Mouse (Mus musculus): ENCODE results near the gene Spsb1. TPM values are rescaled to one million over a fixed set of nuclear protein-coding genes. Genes with fewer than 3 reads are reported as not detected.

The Spsb1 gene
- polyA plus RNA-seq, 1 experiment = not detected

- WGBS = 83% methylated on average over 5 of the region's 5 CpGs
- no peak overlapping the region for H3K27ac ChIP-seq (ENCODE audit: insufficient read depth, low read depth, low read length)
- no peak overlapping the region for H3K4me3 ChIP-seq (ENCODE audit: insufficient read depth, low read depth, low read length)
- TF ChIP-seq POLR2A (IDR thresholded peaks at IDR 0.05; ENCODE audit: insufficient read depth, low read depth, low read length) (no peak), CTCF (IDR thresholded peaks at IDR 0.05; ENCODE audit: insufficient read depth, low read depth, low read length) (no peak)
- H3K4me1 ChIP-seq (ENCODE audit: control insufficient read depth, insufficient read depth, low read length) = peaks cover 28% of the 10 kb centered on the region
These were observed 73.9 kb downstream of the Spsb1 start for GRCm38 (mm10) chr4:149880908-149881307.

DNA sequence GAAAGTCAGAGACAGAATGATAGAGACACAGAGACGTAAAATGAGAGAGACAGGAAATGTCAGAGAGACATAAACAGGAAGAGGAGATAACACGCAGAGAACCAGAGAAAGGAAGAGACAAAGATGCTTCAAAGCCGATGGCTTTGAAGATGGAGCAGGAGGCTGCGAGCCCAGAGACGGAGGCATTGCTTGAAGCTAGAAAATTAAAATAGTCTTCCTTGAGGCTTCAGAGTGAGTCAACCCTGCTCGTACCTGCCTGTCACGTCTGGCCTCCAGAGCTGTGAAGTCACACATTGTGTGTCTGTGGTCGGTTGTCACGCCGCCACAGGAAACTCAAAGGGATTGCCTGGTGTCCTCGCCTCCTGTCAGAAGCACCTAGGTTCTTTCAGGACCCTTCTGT is 74.9 kb downstream of the Spsb1 start:
- WGBS = 90% methylated on average over 11 of the region's 11 CpGs
- Histone ChIP-seq H3K27ac (ENCODE audit: insufficient read depth, low read depth, low read length) (no peak overlapping the region), H3K4me1 (ENCODE audit: control insufficient read depth, insufficient read depth, low read length) (peaks cover 33% of the 10 kb centered on the region), H3K4me3 (ENCODE audit: insufficient read depth, low read depth, low read length) (no peak overlapping the region)
- no peak for TF ChIP-seq CTCF (IDR thresholded peaks at IDR 0.05; ENCODE audit: insufficient read depth, low read depth, low read length)
- no peak for TF ChIP-seq POLR2A (IDR thresholded peaks at IDR 0.05; ENCODE audit: insufficient read depth, low read depth, low read length)

DNA sequence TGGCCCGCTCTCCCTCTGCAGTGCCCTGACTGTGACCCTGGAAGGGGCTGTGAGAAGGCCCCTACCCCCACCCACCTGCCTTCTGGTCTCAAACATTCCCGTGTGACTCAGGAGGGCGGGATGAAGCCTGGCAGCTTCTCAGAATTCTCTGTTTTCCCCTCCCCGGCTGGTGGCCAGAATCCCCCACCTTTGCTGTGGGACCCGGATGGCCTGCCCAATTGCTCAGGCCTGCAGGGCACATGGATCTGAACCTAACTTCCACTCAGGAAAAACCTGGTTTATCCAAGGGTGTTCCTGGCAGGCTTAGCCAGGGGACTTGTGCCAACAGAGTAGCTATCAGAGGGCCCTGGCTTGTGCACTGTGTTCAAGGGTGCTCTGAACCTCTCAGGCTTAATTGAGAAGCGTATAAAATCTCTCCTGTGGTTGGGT is 76.8 kb downstream of the Spsb1 start:
- 66% methylated on average over 6 of the region's 6 CpGs for WGBS
- Histone ChIP-seq H3K27ac (ENCODE audit: insufficient read depth, low read depth, low read length) (no peak overlapping the region), H3K4me3 (ENCODE audit: insufficient read depth, low read depth, low read length) (no peak overlapping the region), H3K4me1 (ENCODE audit: control insufficient read depth, insufficient read depth, low read length) (peaks cover 33% of the 10 kb centered on the region)
- no peak for TF ChIP-seq POLR2A (IDR thresholded peaks at IDR 0.05; ENCODE audit: insufficient read depth, low read depth, low read length)
- no peak for TF ChIP-seq CTCF (IDR thresholded peaks at IDR 0.05; ENCODE audit: insufficient read depth, low read depth, low read length)

- 61% methylated on average over 3 of the region's 3 CpGs for whole genome bisulfite sequencing
- TF ChIP-seq POLR2A (IDR thresholded peaks at IDR 0.05; ENCODE audit: insufficient read depth, low read depth, low read length) = no peak
- no peak for TF ChIP-seq CTCF (IDR thresholded peaks at IDR 0.05; ENCODE audit: insufficient read depth, low read depth, low read length)
- no peak overlapping the region for H3K27ac ChIP-seq (ENCODE audit: insufficient read depth, low read depth, low read length)
These were observed 77.6 kb downstream of the Spsb1 start for GRCm38 (mm10) chr4:149877202-149877601.

DNA sequence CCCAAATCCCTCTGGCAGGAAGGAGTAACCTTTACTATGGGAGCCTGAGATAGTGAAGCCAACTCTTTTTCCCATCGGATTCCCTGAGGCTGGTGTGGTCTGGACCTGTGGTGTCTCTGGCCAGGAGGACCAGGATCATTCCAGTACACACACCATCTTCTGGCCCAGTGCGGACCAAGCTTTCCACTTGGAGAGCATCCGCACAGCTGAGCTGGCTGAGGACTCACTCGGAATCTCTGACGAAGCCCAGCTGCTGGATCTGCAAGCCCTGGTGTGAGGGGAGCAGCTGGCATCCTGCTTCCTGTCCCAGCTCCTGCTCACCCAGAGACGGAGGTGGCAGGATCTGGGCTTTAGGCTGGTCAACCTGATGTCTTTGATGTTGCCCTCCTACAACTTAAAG is 78.1 kb downstream of the Spsb1 start:
- Histone ChIP-seq H3K4me3 (ENCODE audit: insufficient read depth, low read depth, low read length) (no peak overlapping the region), H3K4me1 (ENCODE audit: control insufficient read depth, insufficient read depth, low read length) (peaks cover 33% of the 10 kb centered on the region), H3K27ac (ENCODE audit: insufficient read depth, low read depth, low read length) (no peak overlapping the region)
- TF ChIP-seq POLR2A (IDR thresholded peaks at IDR 0.05; ENCODE audit: insufficient read depth, low read depth, low read length) = no peak
- TF ChIP-seq CTCF (IDR thresholded peaks at IDR 0.05; ENCODE audit: insufficient read depth, low read depth, low read length) = no peak
- WGBS = 68% methylated on average over 6 of the region's 6 CpGs

More at GRCm38 (mm10) chr4:149877202-149877601, 77.6 kb downstream of the Spsb1 start:
- Histone ChIP-seq H3K4me3 (ENCODE audit: insufficient read depth, low read depth, low read length) (no peak overlapping the region), H3K4me1 (ENCODE audit: control insufficient read depth, insufficient read depth, low read length) (peaks cover 33% of the 10 kb centered on the region)

GRCm38 (mm10) chr4:149875986-149876501 is 78.8 kb downstream of the Spsb1 start:
- Histone ChIP-seq H3K27ac (ENCODE audit: insufficient read depth, low read depth, low read length) (no peak overlapping the region), H3K4me3 (ENCODE audit: insufficient read depth, low read depth, low read length) (no peak overlapping the region), H3K4me1 (ENCODE audit: control insufficient read depth, insufficient read depth, low read length) (peaks cover 33% of the 10 kb centered on the region)
- WGBS = 59% methylated on average over 8 of the region's 8 CpGs
- no peak for TF ChIP-seq POLR2A (IDR thresholded peaks at IDR 0.05; ENCODE audit: insufficient read depth, low read depth, low read length)
- no peak for TF ChIP-seq CTCF (IDR thresholded peaks at IDR 0.05; ENCODE audit: insufficient read depth, low read depth, low read length)

- Histone ChIP-seq H3K4me1 (ENCODE audit: control insufficient read depth, insufficient read depth, low read length) (peaks cover 33% of the 10 kb centered on the region), H3K4me3 (ENCODE audit: insufficient read depth, low read depth, low read length) (no peak overlapping the region), H3K27ac (ENCODE audit: insufficient read depth, low read depth, low read length) (no peak overlapping the region)
- TF ChIP-seq POLR2A (IDR thresholded peaks at IDR 0.05; ENCODE audit: insufficient read depth, low read depth, low read length) = no peak
- no peak for TF ChIP-seq CTCF (IDR thresholded peaks at IDR 0.05; ENCODE audit: insufficient read depth, low read depth, low read length)
- WGBS = 83% methylated on average over 6 of the region's 6 CpGs
These were observed 79.5 kb downstream of the Spsb1 start for GRCm38 (mm10) chr4:149875296-149875695.

DNA sequence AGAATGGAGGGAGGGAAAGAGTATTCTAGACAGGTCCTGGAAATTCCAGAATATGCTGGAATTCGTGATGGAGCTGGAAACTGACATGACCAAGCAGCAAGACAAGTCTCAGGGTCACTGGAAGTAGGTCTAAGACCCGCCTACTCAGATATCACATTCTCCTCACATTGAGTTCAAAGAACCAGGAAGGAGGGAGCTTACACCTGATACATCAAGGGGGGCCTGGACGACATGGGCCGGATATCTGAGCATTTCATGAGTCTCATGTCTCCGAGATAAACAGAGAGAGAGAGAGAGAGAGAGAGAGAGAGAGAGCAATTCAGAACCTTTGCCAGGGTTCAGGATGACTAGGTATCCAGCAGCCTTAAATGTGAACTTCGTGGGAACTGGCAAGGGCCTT is 82.6 kb downstream of the Spsb1 start:
- H3K4me3 ChIP-seq (ENCODE audit: insufficient read depth, low read depth, low read length) = no peak overlapping the region
- TF ChIP-seq POLR2A (IDR thresholded peaks at IDR 0.05; ENCODE audit: insufficient read depth, low read depth, low read length) (no peak), CTCF (IDR thresholded peaks at IDR 0.05; ENCODE audit: insufficient read depth, low read depth, low read length) (no peak)
- H3K27ac ChIP-seq (ENCODE audit: insufficient read depth, low read depth, low read length) = no peak overlapping the region
- 89% methylated on average over 6 of the region's 6 CpGs for WGBS
- H3K4me1 ChIP-seq (ENCODE audit: control insufficient read depth, insufficient read depth, low read length) = peaks cover 29% of the 10 kb centered on the region

GRCm38 (mm10) chr4:149871582-149871981 is 83.3 kb downstream of the Spsb1 start:
- WGBS = 93% methylated on average over 7 of the region's 7 CpGs
- Histone ChIP-seq H3K4me3 (ENCODE audit: insufficient read depth, low read depth, low read length) (no peak overlapping the region), H3K4me1 (ENCODE audit: control insufficient read depth, insufficient read depth, low read length) (peaks cover 22% of the 10 kb centered on the region), H3K27ac (ENCODE audit: insufficient read depth, low read depth, low read length) (no peak overlapping the region)
- TF ChIP-seq POLR2A (IDR thresholded peaks at IDR 0.05; ENCODE audit: insufficient read depth, low read depth, low read length) (no peak), CTCF (IDR thresholded peaks at IDR 0.05; ENCODE audit: insufficient read depth, low read depth, low read length) (no peak)

- TF ChIP-seq POLR2A (IDR thresholded peaks at IDR 0.05; ENCODE audit: insufficient read depth, low read depth, low read length) (no peak), CTCF (IDR thresholded peaks at IDR 0.05; ENCODE audit: insufficient read depth, low read depth, low read length) (no peak)
- no peak overlapping the region for H3K27ac ChIP-seq (ENCODE audit: insufficient read depth, low read depth, low read length)
- WGBS = 75% methylated on average over 11 of the region's 11 CpGs
These were observed 83.8 kb downstream of the Spsb1 start for GRCm38 (mm10) chr4:149871014-149871413.

More at GRCm38 (mm10) chr4:149871014-149871413, 83.8 kb downstream of the Spsb1 start:
- peaks cover 17% of the 10 kb centered on the region for H3K4me1 ChIP-seq (ENCODE audit: control insufficient read depth, insufficient read depth, low read length)
- H3K4me3 ChIP-seq (ENCODE audit: insufficient read depth, low read depth, low read length) = no peak overlapping the region
